Mouse (Mus musculus) midbrain, embryonic 13.5 days (tissue): ENCODE data around the gene Arpc1b. TPM values are rescaled to one million over a fixed set of nuclear protein-coding genes. Genes with fewer than 3 reads are reported as not detected.
"Not testable (repeated sequence)": the region's sequence is repeated elsewhere in the genome, so short reads cannot be mapped to it uniquely, and the experiment has no call there.

ENCODE experiments used
- ATAC-seq: fragments of 200-750 bp; cut with Nextera tagmentation; 2 replicates; pipeline ENCODE4 v1.8.0; 2017; ENCODE audit warnings: mild to moderate bottlenecking, moderate TSS enrichment, moderate library complexity
- H3K27ac ChIP-seq: fragments of 300-500 bp; sonication (generic); 2 replicates; pipeline ENCODE4 v1.5.1; 2015; ENCODE audit warnings: inconsistent platforms, mild to moderate bottlenecking, moderate library complexity
- H3K27me3 ChIP-seq: fragments of 300-500 bp; sonication (generic); 2 replicates; pipeline ENCODE4 v1.6.1; 2015; ENCODE audit warnings: mild to moderate bottlenecking, inconsistent platforms
- H3K36me3 ChIP-seq: fragments of 300-500 bp; sonication (generic); 2 replicates; pipeline ENCODE4 v1.6.1; 2015; ENCODE audit warnings: mild to moderate bottlenecking, inconsistent platforms
- H3K4me1 ChIP-seq: fragments of 300-500 bp; sonication (generic); replicated peaks from 2 replicates; pipeline ENCODE4 v1.6.1; 2015; ENCODE audit warnings: inconsistent platforms
- H3K4me2 ChIP-seq: fragments of 300-500 bp; sonication (generic); replicated peaks from 2 replicates; pipeline ENCODE4 v1.6.1; 2015; ENCODE audit warnings: moderate library complexity, mild to moderate bottlenecking, inconsistent platforms
- H3K4me3 ChIP-seq: fragments of 300-500 bp; sonication (generic); replicated peaks from 2 replicates; pipeline ENCODE4 v1.5.1; 2015; ENCODE audit warnings: mild to moderate bottlenecking, inconsistent platforms
- H3K9ac ChIP-seq: fragments of 300-500 bp; sonication (generic); replicated peaks from 2 replicates; pipeline ENCODE4 v1.6.1; 2015; ENCODE audit warnings: mild to moderate bottlenecking, inconsistent platforms
- H3K9me3 ChIP-seq: fragments of 300-500 bp; sonication (generic); 2 replicates; pipeline ENCODE4 v1.6.1; 2016; ENCODE audit warnings: mild to moderate bottlenecking, inconsistent platforms
- WGBS: fragments of 180-500 bp; shearing (Covaris S2); methylation state at CpG from one replicate; pipeline ENCODE4 v1.1.7; 2015; 5-methylcytosine and 5-hydroxymethylcytosine counted together
- polyA plus RNA-seq: library from polyadenylated mRNA; unstranded; fragments of >200 nt; fragmentation: Nextera tagmentation; extraction: Ambion mirVana; gene quantifications from 2 replicates; pipeline ENCODE4 v1.2.1, GENCODE M21; 2015

Arpc1b gene
- polyA plus RNA-seq: 51.3 and 64.1 TPM in 2 replicates

DNA sequence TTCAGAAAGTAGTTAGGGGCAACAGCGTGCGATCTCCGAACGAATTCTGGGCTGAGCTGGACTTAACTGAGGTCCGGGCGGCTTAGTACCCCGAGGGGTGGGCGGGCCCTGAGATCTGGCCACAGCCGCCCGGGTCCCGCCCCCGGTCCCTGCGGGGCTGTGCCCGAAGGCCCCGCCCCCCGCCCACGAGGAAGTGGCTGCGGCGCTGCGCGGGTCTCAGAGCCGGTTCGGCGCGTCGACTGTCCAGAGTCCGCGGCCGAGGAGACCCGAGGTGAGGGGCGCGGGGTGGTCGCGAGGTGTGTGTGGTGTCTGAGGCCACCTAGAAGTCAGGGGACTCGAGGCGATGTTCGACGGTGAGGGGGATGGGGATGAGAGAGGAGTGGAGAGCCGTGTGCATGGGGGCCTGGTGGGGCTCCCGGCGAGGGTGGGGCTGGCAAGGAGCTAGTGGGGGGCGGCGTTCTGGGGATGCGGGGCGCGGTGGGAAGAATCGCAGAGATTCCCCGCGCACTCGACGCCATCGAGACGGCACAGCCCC is at the start of gene Arpc1b:
Gene Arpc1b, plus strand, starts transcription at position 145 of the 535 bp plus-strand sequence.
- peaks cover 31% of the 10 kb centered on the region for H3K27me3 ChIP-seq
- H3K9ac ChIP-seq: peak within 1 kb of the TSS; percentile 56
- no peaks in the 10 kb centered on the region for H3K9me3 ChIP-seq
- H3K4me1 ChIP-seq: peaks cover 14% of the 10 kb centered on the region
- peak within 1 kb of the TSS; percentile 57 for H3K4me2 ChIP-seq
- 1% methylated on average over 45 of the region's 53 CpGs for WGBS
- ATAC-seq: peak; percentile 63
- H3K27ac ChIP-seq: no peak within 1 kb of the TSS
- H3K4me3 ChIP-seq: peak within 1 kb of the TSS; percentile 42
- H3K36me3 ChIP-seq: peaks cover 24% of the 10 kb centered on the region

GRCm38 (mm10) chr5:145064765-145065340 is 49.2 kb upstream of the Arpc1b start:
- Histone ChIP-seq H3K36me3 (no peaks in the 10 kb centered on the region), H3K27ac (no peak overlapping the region), H3K4me1 (no peaks in the 10 kb centered on the region), H3K9ac (no peak overlapping the region), H3K4me3 (no peak overlapping the region), H3K27me3 (no peaks in the 10 kb centered on the region), H3K4me2 (no peak overlapping the region), H3K9me3 (no peaks in the 10 kb centered on the region)
- 88% methylated on average over 1 of the region's 1 CpGs for WGBS
- ATAC-seq: no peak

DNA sequence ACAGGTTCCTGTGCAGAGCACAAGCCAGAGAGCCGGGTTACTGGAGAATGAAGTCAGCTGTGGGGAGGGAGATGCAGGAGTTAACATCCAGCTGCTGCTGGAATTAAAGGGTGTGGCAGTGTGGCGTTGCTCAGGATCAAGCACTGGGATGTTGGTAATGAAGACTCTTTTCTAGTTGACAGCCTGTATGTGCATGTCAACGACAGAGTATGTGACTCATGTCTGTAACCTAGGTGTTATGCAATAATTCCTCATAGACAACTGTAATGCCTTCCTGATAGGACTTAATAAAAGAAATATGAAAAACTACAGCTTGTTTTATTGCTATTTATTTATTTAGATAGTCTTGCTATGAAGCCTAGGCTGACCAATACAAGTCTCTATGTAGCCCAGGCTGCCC is 45.2 kb upstream of the Arpc1b start:
- WGBS: 66% methylated on average over 3 of the region's 3 CpGs
- H3K9ac ChIP-seq: no peak overlapping the region

DNA sequence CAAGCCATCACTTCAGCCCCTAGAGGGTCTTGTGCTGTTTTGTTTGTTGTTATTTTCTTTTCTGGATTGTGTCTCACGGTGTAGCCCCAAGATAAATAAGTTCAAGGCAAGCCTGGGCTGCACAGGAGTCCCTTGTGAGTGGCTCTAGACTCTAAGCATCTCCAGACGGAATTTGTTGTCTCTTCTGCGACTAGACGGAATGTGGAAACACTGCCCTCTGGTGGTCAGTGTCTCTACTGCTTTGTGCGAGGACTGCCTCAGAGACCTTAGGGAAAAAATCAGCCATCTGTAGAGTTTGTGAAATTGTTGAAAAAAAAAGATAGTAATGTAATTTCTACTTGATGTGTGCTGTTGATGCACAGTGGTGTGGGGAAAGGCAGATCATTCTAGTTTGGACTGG is 44.3 kb upstream of the Arpc1b start:
- peak; percentile 37; the same call in 1 of the 2 replicates for ATAC-seq
- Histone ChIP-seq H3K27ac (no peak overlapping the region), H3K36me3 (no peaks in the 10 kb centered on the region), H3K9ac (no peak overlapping the region), H3K4me2 (no peak overlapping the region), H3K4me1 (no peaks in the 10 kb centered on the region), H3K4me3 (no peak overlapping the region), H3K9me3 (no peaks in the 10 kb centered on the region), H3K27me3 (no peaks in the 10 kb centered on the region)
- 5% methylated on average over 5 of the region's 5 CpGs for WGBS

More for the DNA sequence above, 45.2 kb upstream of the Arpc1b start:
- Histone ChIP-seq H3K4me1 (no peaks in the 10 kb centered on the region), H3K9me3 (no peaks in the 10 kb centered on the region), H3K4me2 (no peak overlapping the region), H3K27ac (no peak overlapping the region), H3K36me3 (no peaks in the 10 kb centered on the region), H3K4me3 (no peak overlapping the region), H3K27me3 (no peaks in the 10 kb centered on the region)
- no peak for ATAC-seq

- Histone ChIP-seq H3K9ac (no peak overlapping the region), H3K9me3 (no peaks in the 10 kb centered on the region), H3K36me3 (no peaks in the 10 kb centered on the region), H3K4me2 (no peak overlapping the region), H3K27ac (no peak overlapping the region), H3K4me3 (no peak overlapping the region), H3K4me1 (no peaks in the 10 kb centered on the region), H3K27me3 (no peaks in the 10 kb centered on the region)
- 51% methylated on average over 6 of the region's 6 CpGs for WGBS
- no peak for ATAC-seq
Observed at GRCm38 (mm10) chr5:145071342-145071741, 42.7 kb upstream of the Arpc1b start.

DNA sequence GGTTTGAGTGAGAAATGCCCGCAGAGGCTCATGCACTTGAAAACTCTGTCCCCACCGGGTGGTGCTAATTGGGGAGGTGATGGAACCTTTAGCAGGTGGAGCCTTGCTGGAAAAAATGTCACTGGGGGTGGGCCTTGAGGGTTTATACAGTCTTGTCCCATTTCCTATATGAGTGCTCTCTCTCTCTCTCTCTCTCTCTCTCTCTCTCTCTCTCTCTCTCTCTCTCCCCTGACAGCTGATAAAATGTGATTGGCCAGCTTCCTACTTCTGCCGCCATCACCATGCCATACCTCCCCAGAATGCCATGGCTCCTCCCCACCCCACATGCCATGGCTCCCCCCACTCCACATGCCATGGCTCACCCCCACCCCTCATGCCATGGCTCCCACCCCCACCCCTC is 38.9 kb upstream of the Arpc1b start:
- H3K4me2 ChIP-seq: no peak overlapping the region
- H3K27me3 ChIP-seq: no peaks in the 10 kb centered on the region
- H3K27ac ChIP-seq: no peak overlapping the region
- H3K4me1 ChIP-seq: no peaks in the 10 kb centered on the region
- H3K9ac ChIP-seq: no peak overlapping the region
- no peaks in the 10 kb centered on the region for H3K9me3 ChIP-seq
- H3K4me3 ChIP-seq: no peak overlapping the region
- WGBS: 63% methylated on average over 3 of the region's 3 CpGs
- H3K36me3 ChIP-seq: no peaks in the 10 kb centered on the region
- ATAC-seq: no peak

GRCm38 (mm10) chr5:145081866-145082613 is 32.0 kb upstream of the Arpc1b start:
- Histone ChIP-seq H3K27me3 (no peaks in the 10 kb centered on the region), H3K4me3 (no peak overlapping the region), H3K4me1 (peaks cover 13% of the 10 kb centered on the region), H3K9me3 (no peaks in the 10 kb centered on the region), H3K36me3 (peaks cover 9% of the 10 kb centered on the region), H3K9ac (no peak overlapping the region), H3K4me2 (no peak overlapping the region), H3K27ac (no peak overlapping the region)
- no peak for ATAC-seq
- WGBS: 91% methylated on average over 10 of the region's 10 CpGs

GRCm38 (mm10) chr5:145083201-145083600 is 30.8 kb upstream of the Arpc1b start:
- H3K4me1 ChIP-seq: peaks cover 13% of the 10 kb centered on the region
- H3K4me3 ChIP-seq: peak overlapping the region; percentile 91
- peak overlapping the region; percentile 95 for H3K9ac ChIP-seq
- 52% methylated on average over 6 of the region's 6 CpGs for WGBS
- H3K4me2 ChIP-seq: peak overlapping the region; percentile 85
- peak; percentile 41 for ATAC-seq
- not testable (repeated sequence) for H3K9me3 ChIP-seq, H3K27me3 ChIP-seq
- peak overlapping the region; percentile 86 for H3K27ac ChIP-seq
- H3K36me3 ChIP-seq: peaks cover 10% of the 10 kb centered on the region

- ATAC-seq: peak; percentile 98
- H3K4me3 ChIP-seq: peak within 1 kb of the TSS; percentile 91
- H3K27ac ChIP-seq: peak within 1 kb of the TSS; percentile 86
- under 1% methylated on average over 54 of the region's 54 CpGs for WGBS
- no peaks in the 10 kb centered on the region for H3K9me3 ChIP-seq
- peak within 1 kb of the TSS; percentile 85 for H3K4me2 ChIP-seq
- peaks cover 10% of the 10 kb centered on the region for H3K36me3 ChIP-seq
- no peaks in the 10 kb centered on the region for H3K27me3 ChIP-seq
- peak within 1 kb of the TSS; percentile 95 for H3K9ac ChIP-seq
- H3K4me1 ChIP-seq: peaks cover 13% of the 10 kb centered on the region
Observed at GRCm38 (mm10) chr5:145083632-145084451, 30.2 kb upstream of the Arpc1b start, which contains the start of the genes Arpc1a and Kpna7. TSS of gene Arpc1a (plus strand) at chr5:145083830. TSS of gene Kpna7 (minus strand) at chr5:145084030.

GRCm38 (mm10) chr5:145084822-145085221 is 29.2 kb upstream of the Arpc1b start:
- H3K4me3 ChIP-seq: peak overlapping the region; percentile 91
- H3K36me3 ChIP-seq: peaks cover 10% of the 10 kb centered on the region
- H3K4me1 ChIP-seq: peaks cover 13% of the 10 kb centered on the region
- WGBS: 88% methylated on average over 2 of the region's 2 CpGs
- no peaks in the 10 kb centered on the region for H3K27me3 ChIP-seq
- H3K9ac ChIP-seq: peak overlapping the region; percentile 95; the same call in 1 of the 2 replicates
- no peak overlapping the region for H3K27ac ChIP-seq
- H3K4me2 ChIP-seq: peak overlapping the region; percentile 85
- ATAC-seq: no peak
- no peaks in the 10 kb centered on the region for H3K9me3 ChIP-seq

GRCm38 (mm10) chr5:145088186-145088585 is 25.8 kb upstream of the Arpc1b start:
- Histone ChIP-seq H3K4me3 (no peak overlapping the region), H3K27ac (no peak overlapping the region), H3K27me3 (no peaks in the 10 kb centered on the region), H3K9ac (no peak overlapping the region), H3K36me3 (peaks cover 32% of the 10 kb centered on the region), H3K9me3 (no peaks in the 10 kb centered on the region), H3K4me1 (peaks cover 13% of the 10 kb centered on the region), H3K4me2 (no peak overlapping the region)
- ATAC-seq: no peak
- 95% methylated on average over 2 of the region's 2 CpGs for WGBS
